Mouse (Mus musculus) heart, postnatal 0 days (tissue): ENCODE measurements around the gene Gm40193.

Experiments
- CTCF ChIP-seq: IDR thresholded peaks from 2 replicates; pipeline ENCODE4 v1.5.1; 2016; ENCODE audit warnings: antibody characterized with exemption, control low read depth, low read depth
- EP300 ChIP-seq: IDR thresholded peaks from 2 replicates; pipeline ENCODE4 v1.6.1; 2016; ENCODE audit warnings: antibody characterized with exemption, low read depth

- TF ChIP-seq EP300 (no peak), CTCF (no peak)
Measured at GRCm38 (mm10) chr11:70577201-70577600, 44.5 kb upstream of the Gm40193 start.
